Mouse (Mus musculus): ENCODE data around the gene Pklr. TPM values are rescaled to one million over a fixed set of nuclear protein-coding genes. Genes with fewer than 3 reads are reported as not detected.

Gene Pklr
- total RNA-seq, 2 experiments from 2014 or later, result 11.2 to 24.5 TPM

- DNase-seq (ENCODE audit: low spot score in 2 of 2), result no peak
These were observed 27.2 kb downstream of the Pklr start for GRCm38 (mm10) chr3:89163123-89163522.

GRCm38 (mm10) chr3:89163643-89164245 lies 27.8 kb downstream of the Pklr start:
- DNase-seq (ENCODE audit: low spot score in 2 of 2), result no peak

GRCm38 (mm10) chr3:89164506-89165267 lies 28.7 kb downstream of the Pklr start, which contains the start of gene Clk2:
Clk2 (plus strand) TSS chr3:89164795.
- DNase-seq (ENCODE audit: low spot score in 2 of 2), result peak; percentile 84 to 89

GRCm38 (mm10) chr3:89165268-89165870 lies 29.4 kb downstream of the Pklr start:
- DNase-seq (ENCODE audit: low spot score in 2 of 2), result no peak

GRCm38 (mm10) chr3:89166945-89167344 lies 31.0 kb downstream of the Pklr start:
- DNase-seq (ENCODE audit: low spot score in 2 of 2), result no peak

- DNase-seq (ENCODE audit: low spot score in 2 of 2), result no peak
These were observed 38.9 kb downstream of the Pklr start for GRCm38 (mm10) chr3:89174844-89175243.

- DNase-seq (ENCODE audit: low spot score in 2 of 2), result no peak
These were observed 39.6 kb downstream of the Pklr start for GRCm38 (mm10) chr3:89175544-89175943.

- no peak for DNase-seq (ENCODE audit: low spot score in 2 of 2)
These were observed 40.5 kb downstream of the Pklr start for GRCm38 (mm10) chr3:89176421-89176820.

GRCm38 (mm10) chr3:89177242-89178106 lies 41.5 kb downstream of the Pklr start, which contains the start of gene Scamp3:
Scamp3 (plus strand) TSS chr3:89177473.
- DNase-seq (ENCODE audit: low spot score in 2 of 2), result peak; percentile 57 to 76

GRCm38 (mm10) chr3:89178107-89178385 lies 42.1 kb downstream of the Pklr start:
- DNase-seq (ENCODE audit: low spot score in 2 of 2), result no peak

GRCm38 (mm10) chr3:89179056-89179455 lies 43.1 kb downstream of the Pklr start:
- DNase-seq (ENCODE audit: low spot score in 2 of 2), result no peak

- no peak for DNase-seq (ENCODE audit: low spot score in 2 of 2)
These were observed 46.0 kb downstream of the Pklr start for GRCm38 (mm10) chr3:89181749-89182500.

- no peak for DNase-seq (ENCODE audit: low spot score in 2 of 2)
These were observed 46.7 kb downstream of the Pklr start for GRCm38 (mm10) chr3:89182531-89183057.

GRCm38 (mm10) chr3:89183058-89183958 lies 47.4 kb downstream of the Pklr start, which contains the start of gene Fam189b:
Fam189b (plus strand) TSS chr3:89183143.
- DNase-seq (ENCODE audit: low spot score in 2 of 2), result peak; percentile 62 to 74

- DNase-seq (ENCODE audit: low spot score in 2 of 2), result no peak
These were observed 48.0 kb downstream of the Pklr start for GRCm38 (mm10) chr3:89183959-89184315.

GRCm38 (mm10) chr3:89187197-89187596 lies 51.3 kb downstream of the Pklr start:
- DNase-seq (ENCODE audit: low spot score in 2 of 2), result no peak

GRCm38 (mm10) chr3:89187690-89188477 lies 51.9 kb downstream of the Pklr start:
- no peak for DNase-seq (ENCODE audit: low spot score in 2 of 2)

GRCm38 (mm10) chr3:89188478-89188875 lies 52.5 kb downstream of the Pklr start:
- DNase-seq (ENCODE audit: low spot score in 2 of 2), result no peak

GRCm38 (mm10) chr3:89190436-89190835 lies 54.5 kb downstream of the Pklr start:
- no peak for DNase-seq (ENCODE audit: low spot score in 2 of 2)

All from adrenal gland, postnatal 4 days (tissue).